8 mouse cellular contexts compared by ENCODE assay signal in genomic region chr15:83215322-83216216, GRCm38 (mm10). TPM values are rescaled to one million over a fixed set of nuclear protein-coding genes. Genes with fewer than 3 reads are reported as not detected.
DNase-seq lines count a peak whose midpoint lies in the region; ATAC-seq and TF ChIP-seq lines count a peak whose summit lies in the region.

No protein-coding gene starts in this region.

- no peak overlapping the region for H3K4me3 ChIP-seq in lung, adult 2 months (replicated peaks; ENCODE audit: extremely low read depth, low read depth, low read length)
- H3K4me3 ChIP-seq in limb, embryonic 13.5 days = no peak overlapping the region
- no peak overlapping the region for H3K4me3 ChIP-seq in stomach, postnatal 0 days (ENCODE audit: low read depth, low read length)
- no peak overlapping the region for H3K4me3 ChIP-seq in liver, embryonic 11.5 days (ENCODE audit: low read depth, low read length)

- peak overlapping the region; percentile 92 for H3K27ac ChIP-seq in limb, embryonic 13.5 days
- H3K27ac ChIP-seq in stomach, postnatal 0 days (replicated peaks) = peak overlapping the region; percentile 86
- H3K27ac ChIP-seq in liver, embryonic 11.5 days (ENCODE audit: low read depth, low read length) = no peak overlapping the region

- peak overlapping the region; percentile 31 for H3K4me2 ChIP-seq in limb, embryonic 13.5 days (replicated peaks)
- no peak overlapping the region for H3K4me2 ChIP-seq in stomach, postnatal 0 days (replicated peaks; ENCODE audit: low read depth)
- H3K4me2 ChIP-seq in liver, embryonic 11.5 days = no peak overlapping the region

- no peak for TF ChIP-seq CTCF in lung, adult 2 months (IDR thresholded peaks at IDR 0.05; ENCODE audit: insufficient read depth, low read length)
- TF ChIP-seq CTCF in stomach, postnatal 0 days (IDR thresholded peaks at IDR 0.05; ENCODE audit: low read depth) = no peak

- peak; percentile 69 for DNase-seq in lung, postnatal 10 days
- no peak for DNase-seq in lung, adult 2 months
- DNase-seq in forelimb bud, embryonic 11.5 days (ENCODE audit: low read depth, low spot score) = peak; percentile 56
- DNase-seq in stomach, postnatal 0 days (ENCODE audit: low spot score) = no peak
- no peak for DNase-seq in adrenal gland, postnatal 14 days
- no peak for DNase-seq in liver, embryonic 11.5 days (ENCODE audit: low spot score)

- no peak overlapping the region for H3K9ac ChIP-seq in limb, embryonic 13.5 days
- no peak overlapping the region for H3K9ac ChIP-seq in stomach, postnatal 0 days (ENCODE audit: low read length)
- H3K9ac ChIP-seq in liver, embryonic 11.5 days (ENCODE audit: low read depth, low read length) = no peak overlapping the region

- TF ChIP-seq POLR2A in lung, adult 2 months (IDR thresholded peaks at IDR 0.05; ENCODE audit: borderline replicate concordance, extremely low read depth, low read depth, low read length) = no peak

- ATAC-seq in limb, embryonic 13.5 days (ENCODE audit: low FRiP score, low read depth) = peak; percentile 88
- peak; percentile 69; the same call in 1 of the 2 replicates for ATAC-seq in stomach, postnatal 0 days (ENCODE audit: low FRiP score, low TSS enrichment)
- ATAC-seq in cerebellum, adult (ENCODE audit: insufficient number of reproducible peaks, low FRiP score, low TSS enrichment) = no peak
- no peak for ATAC-seq in liver, embryonic 11.5 days (replicated peaks; ENCODE audit: low FRiP score)

- peaks cover 4% of the 10 kb centered on the region; the same call in 1 of the 2 replicates for H3K9me3 ChIP-seq in limb, embryonic 13.5 days
- H3K9me3 ChIP-seq in stomach, postnatal 0 days (ENCODE audit: control insufficient read depth, low read length) = no peaks in the 10 kb centered on the region
- no peaks in the 10 kb centered on the region for H3K9me3 ChIP-seq in liver, embryonic 11.5 days (ENCODE audit: control insufficient read depth, low read length)

- H3K36me3 ChIP-seq in limb, embryonic 13.5 days = no peaks in the 10 kb centered on the region
- no peaks in the 10 kb centered on the region for H3K36me3 ChIP-seq in stomach, postnatal 0 days (ENCODE audit: control insufficient read depth, insufficient read depth, low read length)
- H3K36me3 ChIP-seq in liver, embryonic 11.5 days (ENCODE audit: control insufficient read depth, insufficient read depth, low read length) = no peaks in the 10 kb centered on the region

- peak; percentile 30 for TF ChIP-seq EP300 in stomach, postnatal 0 days (optimal IDR thresholded peaks at IDR 0.05)

- 0 out of 2 replicates have a peak, but pooled peaks cover under 1% of the 10 kb centered on the region for H3K4me1 ChIP-seq in lung, adult 2 months (ENCODE audit: control insufficient read depth, insufficient read depth, low read length)
- H3K4me1 ChIP-seq in limb, embryonic 13.5 days = peaks cover 16% of the 10 kb centered on the region
- H3K4me1 ChIP-seq in stomach, postnatal 0 days (replicated peaks; ENCODE audit: control insufficient read depth, insufficient read depth) = no peaks in the 10 kb centered on the region; the same call in 1 of the 2 replicates
- H3K4me1 ChIP-seq in liver, embryonic 11.5 days (replicated peaks; ENCODE audit: control insufficient read depth, insufficient read depth, low read length) = peaks cover 3% of the 10 kb centered on the region; the same call in 1 of the 2 replicates

- no peaks in the 10 kb centered on the region for H3K27me3 ChIP-seq in limb, embryonic 13.5 days
- no peaks in the 10 kb centered on the region for H3K27me3 ChIP-seq in stomach, postnatal 0 days (ENCODE audit: control insufficient read depth, insufficient read depth, low read length)
- H3K27me3 ChIP-seq in liver, embryonic 11.5 days (replicated peaks; ENCODE audit: control insufficient read depth, insufficient read depth, low read length) = no peaks in the 10 kb centered on the region

- whole genome bisulfite sequencing in lung, adult 2 months = 46% methylated on average over 5 of the region's 5 CpGs
- 25% methylated on average over 5 of the region's 5 CpGs for WGBS in limb, embryonic 13.5 days
- WGBS in stomach, postnatal 0 days = 35% methylated on average over 5 of the region's 5 CpGs
- 42% methylated on average over 5 of the region's 5 CpGs for WGBS in liver, embryonic 11.5 days

RNA-seq across cellular contexts. Expression of gene A4galt, which starts 36.0 kb away (rescaled TPM):
- 42.6 and 74.6 TPM in 2 replicates for polyA plus RNA-seq in lung, adult 2 months (2012; rRNA removed)
- 1.0 TPM in 2 replicates for polyA plus RNA-seq in limb, embryonic 13.5 days (2015; fragmentation: Nextera tagmentation; extraction: Ambion mirVana)
- 23.0 and 24.4 TPM in 2 replicates for polyA plus RNA-seq in stomach, postnatal 0 days (2015; fragmentation: Nextera tagmentation; extraction: Ambion mirVana)
- total RNA-seq in adrenal gland, postnatal 14 days (2021) = 10.1 and 12.5 TPM in 2 replicates
- 0.12 TPM in 1 of 2 replicates, not detected in the other for polyA plus RNA-seq in liver, embryonic 11.5 days (2014; fragmentation: Nextera tagmentation; extraction: Ambion mirVana)

RNA-seq across cellular contexts. Expression of gene Cyb5r3, which starts 43.2 kb away (rescaled TPM):
- polyA plus RNA-seq in lung, adult 2 months (2012; rRNA removed) = 438 and 440 TPM in 2 replicates
- polyA plus RNA-seq in limb, embryonic 13.5 days (2015; fragmentation: Nextera tagmentation; extraction: Ambion mirVana) = 108 and 110 TPM in 2 replicates
- 117 and 145 TPM in 2 replicates for polyA plus RNA-seq in stomach, postnatal 0 days (2015; fragmentation: Nextera tagmentation; extraction: Ambion mirVana)
- total RNA-seq in adrenal gland, postnatal 14 days (2021) = 206 and 217 TPM in 2 replicates
- 210 and 219 TPM in 2 replicates for polyA plus RNA-seq in liver, embryonic 11.5 days (2014; fragmentation: Nextera tagmentation; extraction: Ambion mirVana)

Comparison
In these comparisons a context has a peak if more than half of its experiments do, and no peak if none do; other contexts are left out.
1. DNase-seq: peak in lung, postnatal 10 days (single experiment) and forelimb bud, embryonic 11.5 days (single experiment); none in lung, adult 2 months (single experiment), stomach, postnatal 0 days (single experiment), adrenal gland, postnatal 14 days (single experiment) and liver, embryonic 11.5 days (single experiment).
2. ATAC-seq: peak in limb, embryonic 13.5 days (single experiment) and stomach, postnatal 0 days (single experiment); none in cerebellum, adult (single experiment) and liver, embryonic 11.5 days (single experiment).
3. RNA of gene A4galt, which starts 36.0 kb away (polyA plus RNA-seq): 42.6 to 74.6 TPM in lung, adult 2 months and 23.0 to 24.4 TPM in stomach, postnatal 0 days; 1.0 TPM in limb, embryonic 13.5 days and 0.12 TPM in liver, embryonic 11.5 days; every median in the first group is over 10 times any median in the second.